Mouse (Mus musculus) embryonic facial prominence, embryonic 15.5 days (tissue): ENCODE measurements around the gene Plk5. TPM values are rescaled to one million over a fixed set of nuclear protein-coding genes. Genes with fewer than 3 reads are reported as not detected.

ENCODE experiments used
- ATAC-seq: fragments of 200-750 bp; cut with Nextera tagmentation; 2 replicates; pipeline ENCODE4 v1.8.0; 2017; ENCODE audit warnings: low read depth, moderate TSS enrichment; ENCODE audit not compliant: insufficient number of reproducible peaks, low FRiP score, low TSS enrichment
- H3K27ac ChIP-seq: fragments of 300-500 bp; sonication (generic); replicated peaks from 2 replicates; pipeline ENCODE4 v1.5.1; 2015; ENCODE audit warnings: mild to moderate bottlenecking, inconsistent platforms
- H3K27me3 ChIP-seq: fragments of 300-500 bp; sonication (generic); 2 replicates; pipeline ENCODE4 v1.6.1; 2015; ENCODE audit warnings: inconsistent platforms
- H3K36me3 ChIP-seq: fragments of 300-500 bp; sonication (generic); 2 replicates; pipeline ENCODE4 v1.6.1; 2015; ENCODE audit warnings: mild to moderate bottlenecking, inconsistent platforms
- H3K4me1 ChIP-seq: fragments of 300-500 bp; sonication (generic); 2 replicates; pipeline ENCODE4 v1.6.1; 2015; ENCODE audit warnings: inconsistent platforms
- H3K4me2 ChIP-seq: fragments of 300-500 bp; sonication (generic); replicated peaks from 2 replicates; pipeline ENCODE4 v1.6.1; 2015; ENCODE audit warnings: mild to moderate bottlenecking, inconsistent platforms
- H3K4me3 ChIP-seq: fragments of 300-500 bp; sonication (generic); replicated peaks from 2 replicates; pipeline ENCODE4 v1.5.1; 2015; ENCODE audit warnings: mild to moderate bottlenecking, inconsistent platforms
- H3K9ac ChIP-seq: fragments of 300-500 bp; sonication (generic); 2 replicates; pipeline ENCODE4 v1.6.1; 2015; ENCODE audit warnings: inconsistent platforms
- H3K9me3 ChIP-seq: fragments of 300-500 bp; sonication (generic); replicated peaks from 2 replicates; pipeline ENCODE4 v1.6.1; 2016; ENCODE audit warnings: inconsistent platforms
- WGBS: fragments of 180-500 bp; shearing (Covaris S2); methylation state at CpG from one replicate; pipeline ENCODE4 v1.1.7; 2015; 5-methylcytosine and 5-hydroxymethylcytosine counted together
- polyA plus RNA-seq: library from polyadenylated mRNA; unstranded; fragments of >200 nt; fragmentation: Nextera tagmentation; extraction: Ambion mirVana; gene quantifications from 2 replicates; pipeline ENCODE4 v1.2.1, GENCODE M21; 2015

Plk5 gene
- polyA plus RNA-seq, 1 experiment from 2014 or later: 2.2 TPM

DNA sequence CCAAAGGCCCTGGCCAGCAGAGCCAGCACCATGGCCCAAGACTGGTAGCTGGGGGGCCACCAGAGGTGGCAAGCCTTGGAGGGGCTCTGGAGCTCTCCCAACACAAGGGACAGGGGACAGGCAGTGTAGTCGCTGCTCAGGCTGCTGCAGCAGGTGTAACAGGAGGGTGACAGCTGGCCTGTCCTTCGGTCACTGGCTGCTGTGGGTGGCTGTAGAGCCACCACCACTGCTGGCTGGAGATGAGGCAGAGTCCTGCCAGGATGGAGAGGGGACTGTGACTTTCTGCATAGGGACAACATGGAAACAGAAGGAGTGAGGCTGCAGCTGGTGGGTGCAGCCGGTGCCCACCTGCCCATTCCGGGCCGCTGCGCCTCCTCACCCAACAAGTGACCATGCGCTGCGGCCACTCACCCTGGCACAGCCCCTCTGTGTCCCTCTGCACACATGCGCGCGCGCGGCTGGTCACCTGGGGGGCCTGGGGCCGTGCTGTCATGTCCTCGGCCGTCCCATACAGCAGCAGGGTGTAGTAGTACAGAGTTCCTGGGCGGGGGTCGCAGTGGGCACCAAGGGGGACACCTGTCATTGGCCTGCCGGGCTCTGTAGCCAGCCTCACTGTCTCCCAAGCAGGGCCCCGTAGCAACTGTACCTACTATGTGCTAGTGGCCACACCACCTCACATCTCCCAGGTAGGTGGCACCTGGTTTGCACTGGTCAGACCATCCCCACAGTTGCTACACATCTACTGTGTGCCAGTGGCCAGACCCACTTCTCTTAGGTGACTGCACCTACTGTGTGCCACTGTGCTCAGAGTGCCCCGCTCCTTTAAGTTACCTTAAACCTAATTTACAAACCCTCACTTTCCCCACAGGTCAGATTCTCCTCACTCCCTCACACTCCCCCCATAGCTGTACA lies 34.3 kb upstream of the Plk5 start:
- 88% methylated on average over 21 of the region's 21 CpGs for WGBS
- peak overlapping the region; percentile 62; the same call in 1 of the 2 replicates for H3K4me3 ChIP-seq
- H3K4me1 ChIP-seq: peaks cover 50% of the 10 kb centered on the region
- H3K27ac ChIP-seq: no peak overlapping the region
- peaks cover 18% of the 10 kb centered on the region; the same call in 1 of the 2 replicates for H3K36me3 ChIP-seq
- H3K4me2 ChIP-seq: peak overlapping the region; percentile 100
- no peak for ATAC-seq
- peaks cover 8% of the 10 kb centered on the region for H3K27me3 ChIP-seq
- H3K9ac ChIP-seq: no peak overlapping the region
- no peaks in the 10 kb centered on the region for H3K9me3 ChIP-seq

DNA sequence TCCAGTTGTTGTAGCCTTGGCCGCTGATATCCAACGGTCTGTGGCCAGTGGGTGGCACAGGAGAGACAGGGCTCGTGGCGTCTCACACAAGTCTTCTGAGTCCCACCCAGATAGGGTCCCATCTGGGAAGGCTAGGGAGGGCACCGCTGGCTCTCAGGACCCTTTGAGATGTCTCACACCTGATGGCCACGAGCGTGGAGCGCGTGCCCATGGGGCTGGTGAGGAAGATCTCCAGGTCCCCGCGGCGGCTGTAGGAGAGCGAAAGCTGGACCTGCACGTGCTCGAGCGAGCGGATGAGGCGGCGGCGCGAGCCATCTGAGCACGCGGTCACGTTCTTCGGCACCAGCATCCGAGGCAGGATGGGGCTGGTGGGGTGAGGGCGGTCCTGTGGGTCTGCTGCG lies 33.4 kb upstream of the Plk5 start:
- no peak for ATAC-seq
- Histone ChIP-seq H3K4me3 (peak overlapping the region; percentile 62), H3K9ac (peak overlapping the region; percentile 37), H3K9me3 (no peaks in the 10 kb centered on the region), H3K27ac (no peak overlapping the region), H3K36me3 (peaks cover 12% of the 10 kb centered on the region; the same call in 1 of the 2 replicates), H3K4me2 (peak overlapping the region; percentile 100), H3K27me3 (no peaks in the 10 kb centered on the region), H3K4me1 (peaks cover 47% of the 10 kb centered on the region)
- 3% methylated on average over 28 of the region's 28 CpGs for WGBS

DNA sequence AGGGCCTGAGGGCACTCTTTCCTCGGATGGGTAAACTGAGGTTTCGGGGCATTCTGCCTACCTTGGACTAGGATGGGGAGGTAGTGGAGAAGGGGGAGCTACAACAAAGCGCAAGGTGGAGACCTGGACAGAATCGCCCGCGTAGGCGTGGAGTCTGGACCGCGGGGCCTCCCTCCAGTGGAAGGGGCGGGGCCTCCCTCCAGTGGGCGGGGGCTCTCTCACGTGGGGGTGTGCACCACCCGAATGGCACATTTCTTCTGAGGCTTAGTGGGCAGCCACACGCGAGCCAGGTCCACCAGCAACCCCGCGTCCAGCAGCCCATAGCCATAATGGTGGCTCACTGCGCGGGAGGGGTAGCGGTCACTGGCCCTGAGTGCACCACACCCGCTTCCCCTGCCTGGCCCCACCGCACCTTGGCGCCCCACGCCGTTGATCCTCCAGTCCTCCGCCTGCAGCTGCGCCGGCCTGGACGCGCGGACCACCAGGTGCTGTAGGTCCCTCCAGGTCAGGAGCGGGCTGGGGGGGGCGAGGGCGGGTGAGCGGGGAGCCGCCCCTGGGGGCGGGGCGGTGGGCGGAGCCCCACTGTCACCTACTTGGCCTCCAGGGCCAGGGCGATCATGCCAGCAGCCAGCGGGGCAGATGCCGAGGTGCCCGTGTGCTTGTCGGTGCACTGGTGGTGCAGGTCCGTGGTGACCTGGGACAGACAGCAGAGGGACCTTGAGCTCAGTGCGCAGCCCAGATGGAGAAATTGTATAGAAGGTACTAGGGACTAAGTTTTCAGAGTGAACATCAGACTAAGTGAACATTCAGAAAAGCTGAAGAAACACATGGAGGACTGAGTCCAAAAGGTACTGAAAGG lies 32.8 kb upstream of the Plk5 start:
- Histone ChIP-seq H3K4me3 (peak overlapping the region; percentile 62), H3K36me3 (peaks cover 7% of the 10 kb centered on the region; the same call in 1 of the 2 replicates), H3K9me3 (no peaks in the 10 kb centered on the region), H3K27ac (no peak overlapping the region), H3K4me1 (peaks cover 46% of the 10 kb centered on the region), H3K4me2 (peak overlapping the region; percentile 100), H3K9ac (peak overlapping the region; percentile 37), H3K27me3 (no peaks in the 10 kb centered on the region)
- 2% methylated on average over 46 of the region's 46 CpGs for WGBS
- peak; percentile 24 for ATAC-seq

DNA sequence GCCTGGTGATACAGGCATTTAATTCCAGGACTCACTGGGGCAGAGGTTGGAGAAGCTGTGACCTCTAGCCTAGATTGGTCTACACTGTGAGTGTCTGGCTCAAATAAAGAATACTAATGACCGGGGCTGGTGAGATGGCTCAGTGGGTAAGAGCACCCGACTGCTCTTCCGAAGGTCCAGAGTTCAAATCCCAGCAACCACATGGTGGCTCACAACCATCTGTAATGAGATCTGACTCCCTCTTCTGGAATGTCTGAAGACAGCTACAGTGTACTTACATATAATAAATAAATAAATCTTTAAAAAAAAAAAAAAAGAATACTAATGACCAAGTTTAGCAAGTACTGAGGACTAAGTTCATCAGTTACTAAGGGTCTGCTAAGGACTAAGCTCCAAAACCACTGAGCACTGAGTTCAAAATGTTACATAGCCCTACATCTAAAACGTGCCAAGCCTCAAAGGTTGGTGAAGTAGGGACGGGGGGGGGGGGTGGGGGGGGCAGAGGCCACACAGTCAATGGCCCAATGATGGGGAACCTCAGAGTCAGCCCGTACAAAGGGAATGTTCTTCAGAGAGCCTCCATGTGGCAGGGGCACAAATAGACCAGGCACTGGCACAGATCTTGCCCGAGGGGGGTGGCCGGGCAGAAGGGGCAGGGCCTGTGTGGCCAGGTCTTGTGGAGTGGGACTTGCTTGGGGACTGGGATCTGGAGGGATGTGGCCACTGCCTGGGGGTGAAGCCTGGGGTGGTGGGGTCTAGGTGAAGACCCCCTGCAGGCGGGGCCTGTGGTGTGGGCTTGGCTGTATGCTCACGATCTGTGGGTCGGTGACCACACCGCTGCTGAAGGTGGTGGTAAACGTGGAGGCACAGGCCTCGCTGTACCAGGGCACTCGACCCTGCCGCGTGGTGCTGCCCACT lies 31.9 kb upstream of the Plk5 start:
- no peak overlapping the region for H3K9ac ChIP-seq
- peaks cover 41% of the 10 kb centered on the region for H3K4me1 ChIP-seq
- H3K27ac ChIP-seq: no peak overlapping the region
- no peak overlapping the region; the same call in 1 of the 2 replicates for H3K4me2 ChIP-seq
- ATAC-seq: no peak
- H3K4me3 ChIP-seq: peak overlapping the region; percentile 62
- H3K9me3 ChIP-seq: no peaks in the 10 kb centered on the region
- WGBS: 77% methylated on average over 17 of the region's 17 CpGs
- H3K36me3 ChIP-seq: no peaks in the 10 kb centered on the region
- no peaks in the 10 kb centered on the region for H3K27me3 ChIP-seq

DNA sequence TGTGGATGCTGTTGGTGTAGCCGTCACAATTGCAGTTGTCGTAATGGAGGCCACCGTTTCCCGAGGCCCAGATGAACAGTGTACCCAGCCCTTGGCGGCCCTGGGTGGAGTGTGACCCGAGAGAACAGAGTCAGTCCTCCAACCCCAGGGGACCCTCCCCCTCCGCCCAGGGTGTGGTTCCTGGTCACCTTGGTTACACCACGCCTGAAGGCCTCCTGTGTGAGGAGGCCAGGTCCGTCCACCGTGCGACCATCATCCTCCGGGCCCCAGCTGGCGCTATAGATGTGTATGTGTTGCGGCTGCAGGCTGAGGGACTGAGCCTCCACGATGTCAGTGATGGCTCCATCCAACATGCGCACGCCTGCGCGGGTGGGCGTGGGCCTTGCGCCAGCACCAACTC lies 31.2 kb upstream of the Plk5 start:
- WGBS: 85% methylated on average over 21 of the region's 21 CpGs
- no peak overlapping the region for H3K27ac ChIP-seq
- no peak for ATAC-seq
- H3K4me3 ChIP-seq: no peak overlapping the region
- no peak overlapping the region for H3K4me2 ChIP-seq
- no peaks in the 10 kb centered on the region for H3K36me3 ChIP-seq
- H3K9ac ChIP-seq: no peak overlapping the region
- H3K4me1 ChIP-seq: peaks cover 42% of the 10 kb centered on the region
- no peaks in the 10 kb centered on the region for H3K9me3 ChIP-seq
- H3K27me3 ChIP-seq: no peaks in the 10 kb centered on the region

DNA sequence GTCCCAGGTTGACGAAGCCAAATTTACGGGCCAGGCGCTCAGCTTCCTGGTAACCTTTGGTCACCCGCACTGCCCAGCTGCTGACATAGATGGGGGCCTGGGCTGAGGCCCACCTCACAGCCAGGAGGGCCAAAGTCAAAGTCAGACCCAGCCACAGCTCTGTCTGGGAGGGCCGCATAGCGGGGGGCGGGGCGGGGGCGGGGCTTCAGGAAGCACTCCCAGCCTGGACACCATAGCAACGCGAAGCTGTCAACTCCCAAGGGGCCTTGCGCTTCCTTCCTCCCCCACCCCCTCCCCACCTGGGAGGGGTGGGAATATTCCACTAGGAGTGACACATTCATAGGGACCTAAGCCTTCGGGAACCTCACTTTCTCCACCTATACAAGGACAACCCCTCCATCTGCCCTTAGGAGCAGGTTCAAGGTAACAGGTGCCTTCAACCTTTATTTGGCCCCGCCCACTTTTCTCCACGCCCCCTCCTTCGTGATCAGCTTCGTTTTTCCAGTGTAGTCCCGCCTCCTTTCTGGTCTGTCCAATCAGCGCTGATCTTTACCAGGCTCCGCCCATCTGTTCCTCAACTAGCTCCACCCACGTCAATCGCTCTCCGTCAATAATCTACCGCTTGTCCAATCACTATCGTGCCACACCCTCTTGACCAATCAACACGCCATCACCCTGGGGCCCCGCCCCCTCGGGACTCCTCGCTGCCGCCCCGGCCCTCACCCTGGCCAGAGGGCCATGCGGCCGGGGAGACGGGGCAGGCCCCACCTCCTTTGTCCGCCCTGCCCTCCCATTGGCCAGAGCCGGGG lies 26.8 kb upstream of the Plk5 start, which contains the start of the genes Pcsk4 and Reep6:
Pcsk4 (minus strand) TSS at position 226 of the 809 bp plus-strand sequence.
Reep6 (plus strand) TSS at position 681 of the 809 bp plus-strand sequence.
- Histone ChIP-seq H3K4me1 (peaks cover 33% of the 10 kb centered on the region), H3K4me2 (peak within 1 kb of the TSS; percentile 93), H3K9ac (peak within 1 kb of the TSS; percentile 26; the same call in 1 of the 2 replicates), H3K9me3 (no peaks in the 10 kb centered on the region), H3K36me3 (no peaks in the 10 kb centered on the region), H3K4me3 (peak within 1 kb of the TSS; percentile 48), H3K27ac (no peak within 1 kb of the TSS), H3K27me3 (0 out of 2 replicates have a peak, but pooled peaks cover 3% of the 10 kb centered on the region)
- 5% methylated on average over 36 of the region's 36 CpGs for WGBS
- ATAC-seq: peak; percentile 91

DNA sequence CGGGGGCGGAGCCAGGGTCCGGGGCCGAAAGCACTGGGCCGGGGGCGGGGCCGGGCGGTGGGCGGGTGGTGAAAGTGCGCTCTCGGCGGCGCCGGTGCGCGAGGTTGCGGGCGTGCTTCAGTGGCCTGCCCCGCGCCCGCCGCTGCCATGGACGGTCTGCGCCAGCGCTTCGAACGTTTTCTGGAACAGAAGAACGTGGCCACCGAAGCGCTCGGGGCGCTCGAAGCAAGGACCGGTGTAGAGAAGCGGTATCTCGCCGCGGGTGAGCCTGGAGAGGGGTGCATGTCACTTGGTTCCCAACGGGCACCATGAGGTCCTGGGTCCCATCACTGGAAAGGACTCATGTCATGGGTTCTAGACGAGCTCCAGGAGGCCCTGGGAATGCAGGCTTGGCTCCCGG lies 26.2 kb upstream of the Plk5 start:
- Histone ChIP-seq H3K36me3 (no peaks in the 10 kb centered on the region), H3K9ac (peak overlapping the region; percentile 26; the same call in 1 of the 2 replicates), H3K27me3 (0 out of 2 replicates have a peak, but pooled peaks cover 3% of the 10 kb centered on the region), H3K27ac (no peak overlapping the region), H3K4me2 (peak overlapping the region; percentile 93), H3K4me3 (peak overlapping the region; percentile 48), H3K9me3 (no peaks in the 10 kb centered on the region), H3K4me1 (peaks cover 33% of the 10 kb centered on the region)
- ATAC-seq: 0 out of 2 replicates have a peak, but pooled peaks have one; percentile 2
- 2% methylated on average over 41 of the region's 41 CpGs for WGBS

DNA sequence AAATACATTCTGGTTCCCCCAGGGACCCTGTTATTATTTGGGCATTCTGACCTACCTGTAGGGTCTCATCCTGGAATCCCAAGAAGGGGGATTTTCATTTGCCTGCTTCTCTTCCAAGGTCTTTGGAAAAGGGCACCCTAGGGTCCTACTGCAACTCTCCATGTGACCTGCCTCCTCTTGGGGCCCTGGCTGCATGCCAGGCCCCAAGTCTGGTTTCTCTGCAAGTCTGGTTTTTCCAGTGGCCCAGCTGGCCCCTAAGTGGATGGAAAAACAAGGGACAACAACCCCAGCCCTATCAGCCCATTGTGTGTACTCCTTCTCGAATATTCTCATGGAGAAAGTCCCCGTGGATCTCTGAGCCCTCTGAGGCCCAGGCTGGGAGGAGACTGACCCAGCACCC lies 25.4 kb upstream of the Plk5 start:
- Histone ChIP-seq H3K36me3 (no peaks in the 10 kb centered on the region), H3K27me3 (0 out of 2 replicates have a peak, but pooled peaks cover 3% of the 10 kb centered on the region), H3K9me3 (no peaks in the 10 kb centered on the region), H3K27ac (no peak overlapping the region), H3K9ac (no peak overlapping the region), H3K4me1 (peaks cover 33% of the 10 kb centered on the region), H3K4me2 (peak overlapping the region; percentile 93; the same call in 1 of the 2 replicates), H3K4me3 (peak overlapping the region; percentile 48; the same call in 1 of the 2 replicates)
- 68% methylated on average over 2 of the region's 2 CpGs for WGBS
- ATAC-seq: no peak

DNA sequence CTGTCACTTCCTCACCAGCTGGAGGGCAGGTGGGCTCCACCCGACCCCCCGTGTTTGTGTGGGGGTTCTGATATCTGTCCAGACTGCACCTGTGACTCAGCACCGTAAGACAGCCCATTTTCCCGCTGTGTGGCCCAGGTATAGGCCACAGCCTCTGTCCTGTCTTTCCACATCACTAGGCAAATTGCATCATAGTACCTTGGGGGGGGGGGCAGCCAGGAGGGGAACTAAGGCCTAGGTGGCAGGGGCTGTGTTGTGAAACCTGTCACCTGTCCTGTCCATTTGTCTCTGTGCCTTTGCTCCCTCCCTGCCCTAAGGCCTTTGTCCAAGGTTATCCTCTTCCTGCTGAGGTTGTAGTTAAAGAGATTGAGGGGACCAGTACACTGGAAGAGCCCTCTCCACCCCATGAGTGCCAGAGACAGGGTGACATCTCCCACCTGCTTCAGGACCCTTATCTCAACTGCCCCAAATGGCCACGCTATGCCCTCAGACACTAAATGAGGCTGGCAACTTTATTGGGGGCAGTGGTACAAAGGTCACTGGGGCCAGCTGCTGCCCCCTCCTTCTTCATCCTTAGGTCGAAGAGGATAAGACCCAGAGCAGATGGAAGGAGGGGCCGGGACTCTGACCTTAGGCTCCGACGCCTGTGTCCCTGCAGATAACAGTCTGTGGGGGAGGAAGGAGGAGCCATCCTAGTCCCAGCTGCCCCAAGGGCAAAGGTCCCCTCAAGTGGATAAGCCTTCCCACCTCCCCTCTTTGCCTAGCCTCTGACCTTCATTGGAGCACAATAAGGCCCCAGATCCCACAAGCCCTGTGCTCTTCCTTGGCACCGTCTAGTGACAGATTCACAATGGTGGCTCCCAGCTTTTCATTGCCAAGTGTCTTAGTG lies 24.4 kb upstream of the Plk5 start:
- no peak overlapping the region for H3K4me2 ChIP-seq
- H3K4me1 ChIP-seq: peaks cover 33% of the 10 kb centered on the region
- no peak overlapping the region for H3K9ac ChIP-seq
- ATAC-seq: no peak
- H3K27ac ChIP-seq: no peak overlapping the region
- no peaks in the 10 kb centered on the region for H3K9me3 ChIP-seq
- WGBS: 63% methylated on average over 10 of the region's 10 CpGs
- no peak overlapping the region for H3K4me3 ChIP-seq
- no peaks in the 10 kb centered on the region for H3K36me3 ChIP-seq
- 0 out of 2 replicates have a peak, but pooled peaks cover 3% of the 10 kb centered on the region for H3K27me3 ChIP-seq
